Mouse (Mus musculus) kidney, postnatal 0 days (tissue): ENCODE measurements around the gene Trim46. TPM values are rescaled to one million over a fixed set of nuclear protein-coding genes. Genes with fewer than 3 reads are reported as not detected.

Experiments
- ATAC-seq: fragments of 200-750 bp; cut with Nextera tagmentation; replicated peaks from 2 replicates; pipeline ENCODE4 v1.8.0; 2017; ENCODE audit warnings: low read depth, moderate number of reproducible peaks, moderate TSS enrichment, moderate library complexity; ENCODE audit not compliant: low FRiP score
- DNase-seq: peaks from one replicate; pipeline ENCODE4 v3.0.0-alpha.2; 2016; ENCODE audit warnings: low spot score
- H3K27ac ChIP-seq: fragments of 300-500 bp; sonication (generic); 2 replicates; pipeline ENCODE4 v1.5.1; 2014; ENCODE audit warnings: mild to moderate bottlenecking
- H3K27me3 ChIP-seq: fragments of 300-500 bp; sonication (generic); 2 replicates; pipeline ENCODE4 v1.6.1; 2014; ENCODE audit warnings: low read length, mixed read lengths; ENCODE audit not compliant: insufficient read depth
- H3K36me3 ChIP-seq: fragments of 300-500 bp; sonication (generic); 2 replicates; pipeline ENCODE4 v1.6.1; 2014; ENCODE audit warnings: low read length, mixed read lengths; ENCODE audit not compliant: insufficient read depth
- H3K4me1 ChIP-seq: fragments of 300-500 bp; sonication (generic); replicated peaks from 2 replicates; pipeline ENCODE4 v1.6.1; 2014; ENCODE audit warnings: antibody characterized with exemption, low read length, mixed read lengths; ENCODE audit not compliant: insufficient read depth
- H3K4me2 ChIP-seq: fragments of 300-500 bp; sonication (generic); 2 replicates; pipeline ENCODE4 v1.6.1; 2014; ENCODE audit warnings: mild to moderate bottlenecking, low read length, moderate library complexity, mixed read lengths
- H3K4me3 ChIP-seq: fragments of 300-500 bp; sonication (generic); replicated peaks from 2 replicates; pipeline ENCODE4 v1.5.1; 2014; ENCODE audit warnings: low read depth, low read length
- H3K9ac ChIP-seq: fragments of 300-500 bp; sonication (generic); 2 replicates; pipeline ENCODE4 v1.6.1; 2014; ENCODE audit warnings: low read depth, low read length
- H3K9me3 ChIP-seq: fragments of 300-500 bp; sonication (generic); replicated peaks from 2 replicates; pipeline ENCODE4 v1.6.1; 2016; ENCODE audit warnings: low read length, inconsistent platforms, mixed read lengths
- CTCF ChIP-seq: IDR thresholded peaks from 2 replicates; pipeline ENCODE4 v1.5.1; 2016; ENCODE audit warnings: antibody characterized with exemption, low read depth, mild to moderate bottlenecking, moderate library complexity
- WGBS: fragments of 180-500 bp; shearing (Covaris S2); extraction: QIAGEN DNeasy Blood & Tissue Kit; methylation state at CpG from one replicate; pipeline ENCODE4 v1.1.7; 2014; 5-methylcytosine and 5-hydroxymethylcytosine counted together
- polyA plus RNA-seq: library from polyadenylated mRNA; unstranded; fragments of >200 nt; fragmentation: Nextera tagmentation; extraction: Ambion mirVana; gene quantifications from 2 replicates; pipeline ENCODE4 v1.2.1, GENCODE M21; 2015

The Trim46 gene
- polyA plus RNA-seq, 1 experiment from 2014 or later = 3.7 TPM

DNA sequence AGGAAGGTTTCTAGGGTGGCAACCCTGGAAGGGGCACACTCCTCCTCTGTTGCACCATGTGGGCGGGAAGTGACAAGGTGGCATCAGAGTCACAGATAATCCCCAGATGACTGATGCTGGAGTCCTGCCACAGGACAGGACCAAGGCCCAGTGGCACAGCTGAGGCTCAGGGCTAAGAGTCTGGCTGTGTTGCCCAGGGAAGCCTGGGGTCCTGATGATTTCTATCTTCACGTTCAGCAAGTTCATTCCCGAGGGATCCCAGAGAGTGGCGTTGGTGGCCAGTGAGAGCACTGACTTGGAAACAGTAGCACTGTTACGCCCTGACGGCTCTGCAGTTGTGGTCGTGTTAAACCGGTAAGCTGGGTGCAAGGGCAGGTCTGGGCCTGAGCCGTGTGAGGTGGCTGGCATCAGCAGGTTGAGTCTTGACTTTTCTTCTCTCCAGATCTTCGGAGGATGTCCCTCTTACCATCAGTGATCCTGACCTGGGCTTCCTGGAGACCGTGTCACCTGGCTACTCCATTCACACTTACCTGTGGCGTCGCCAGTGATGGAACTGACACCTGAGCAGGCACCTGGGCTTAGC lies 37.9 kb downstream of the Trim46 start:
- ATAC-seq = no peak
- H3K4me3 ChIP-seq = no peak overlapping the region
- peaks cover 44% of the 10 kb centered on the region for H3K36me3 ChIP-seq
- H3K4me1 ChIP-seq = peaks cover 10% of the 10 kb centered on the region; the same call in 1 of the 2 replicates
- no peaks in the 10 kb centered on the region for H3K27me3 ChIP-seq
- H3K4me2 ChIP-seq = no peak overlapping the region
- no peaks in the 10 kb centered on the region for H3K9me3 ChIP-seq
- H3K27ac ChIP-seq = no peak overlapping the region
- no peak overlapping the region for H3K9ac ChIP-seq
- 86% methylated on average over 13 of the region's 13 CpGs for WGBS
- no peak for TF ChIP-seq CTCF
- DNase-seq = no peak

DNA sequence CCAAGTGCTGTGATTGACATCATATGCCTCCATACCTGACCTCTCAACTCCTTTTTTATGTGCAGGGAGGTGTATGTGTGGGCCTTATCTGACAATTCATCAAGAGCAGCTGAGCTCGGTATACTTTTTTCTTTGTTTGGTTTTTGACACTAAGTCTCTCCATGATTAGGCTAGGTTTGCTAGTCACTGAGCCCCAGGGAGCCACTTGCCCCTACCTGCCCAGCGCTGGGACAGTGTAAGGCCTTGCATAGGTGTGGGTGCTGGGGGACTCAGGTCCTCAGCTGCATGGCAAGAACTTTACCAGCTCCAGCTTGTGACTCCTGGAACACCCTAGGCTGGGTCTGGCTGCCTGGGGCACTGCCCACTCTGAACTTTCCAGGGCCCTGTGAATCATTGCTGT lies 39.4 kb downstream of the Trim46 start:
- Histone ChIP-seq H3K4me1 (0 out of 2 replicates have a peak, but pooled peaks cover 4% of the 10 kb centered on the region), H3K9me3 (no peaks in the 10 kb centered on the region), H3K27ac (no peak overlapping the region), H3K4me2 (no peak overlapping the region), H3K9ac (no peak overlapping the region), H3K36me3 (peaks cover 44% of the 10 kb centered on the region), H3K4me3 (no peak overlapping the region), H3K27me3 (no peaks in the 10 kb centered on the region)
- no peak for DNase-seq
- WGBS = 79% methylated on average over 2 of the region's 2 CpGs
- TF ChIP-seq CTCF = no peak
- ATAC-seq = no peak

DNA sequence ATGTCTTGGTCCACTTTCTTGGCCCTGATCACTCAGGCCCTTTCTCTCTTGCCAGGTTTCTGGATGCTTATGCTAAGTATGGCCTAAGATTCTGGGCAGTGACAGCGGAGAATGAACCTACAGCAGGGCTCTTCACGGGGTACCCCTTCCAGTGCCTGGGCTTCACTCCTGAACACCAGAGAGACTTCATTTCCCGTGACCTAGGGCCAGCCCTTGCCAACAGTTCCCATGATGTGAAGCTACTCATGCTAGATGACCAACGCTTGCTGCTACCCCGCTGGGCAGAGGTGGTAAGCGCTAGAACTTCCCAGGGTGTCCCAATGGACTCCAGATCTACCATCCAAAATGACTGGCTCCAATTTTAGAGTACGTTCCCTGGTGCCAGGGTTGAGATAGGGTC lies 40.0 kb downstream of the Trim46 start:
- no peak for ATAC-seq
- H3K36me3 ChIP-seq = peaks cover 44% of the 10 kb centered on the region
- WGBS = 89% methylated on average over 7 of the region's 7 CpGs

DNA sequence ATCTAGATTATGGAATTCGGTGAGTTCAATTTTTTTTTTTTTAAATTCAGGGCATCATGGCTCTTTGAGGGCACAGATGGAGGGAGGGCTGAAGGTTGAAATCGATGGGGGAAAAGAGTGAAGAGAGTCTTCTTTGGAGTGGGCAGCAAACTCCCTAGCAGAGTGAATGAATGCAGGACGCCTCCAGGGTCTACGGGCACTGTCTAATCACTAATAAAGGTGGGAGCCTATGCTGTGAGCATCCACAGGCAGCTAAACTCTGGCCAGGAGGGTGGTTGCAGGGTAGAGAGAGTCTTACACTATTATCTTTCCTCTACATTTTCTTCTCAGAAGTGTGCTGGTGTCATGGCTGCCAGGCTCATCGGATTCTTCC lies 43.0 kb downstream of the Trim46 start:
- Histone ChIP-seq H3K27me3 (no peaks in the 10 kb centered on the region), H3K4me3 (peak overlapping the region; percentile 45), H3K9ac (peak overlapping the region; percentile 52), H3K36me3 (peaks cover 25% of the 10 kb centered on the region), H3K9me3 (no peaks in the 10 kb centered on the region), H3K4me2 (peak overlapping the region; percentile 70), H3K4me1 (0 out of 2 replicates have a peak, but pooled peaks cover 4% of the 10 kb centered on the region), H3K27ac (no peak overlapping the region)
- no peak for DNase-seq
- 42% methylated on average over 5 of the region's 5 CpGs for WGBS
- ATAC-seq = no peak; the same call in 1 of the 2 replicates
- no peak for TF ChIP-seq CTCF

More for the DNA sequence above, 40.0 kb downstream of the Trim46 start:
- Histone ChIP-seq H3K9ac (no peak overlapping the region), H3K4me1 (0 out of 2 replicates have a peak, but pooled peaks cover 4% of the 10 kb centered on the region), H3K9me3 (no peaks in the 10 kb centered on the region), H3K4me2 (no peak overlapping the region), H3K4me3 (no peak overlapping the region), H3K27me3 (no peaks in the 10 kb centered on the region), H3K27ac (no peak overlapping the region)
- no peak for TF ChIP-seq CTCF
- no peak for DNase-seq

DNA sequence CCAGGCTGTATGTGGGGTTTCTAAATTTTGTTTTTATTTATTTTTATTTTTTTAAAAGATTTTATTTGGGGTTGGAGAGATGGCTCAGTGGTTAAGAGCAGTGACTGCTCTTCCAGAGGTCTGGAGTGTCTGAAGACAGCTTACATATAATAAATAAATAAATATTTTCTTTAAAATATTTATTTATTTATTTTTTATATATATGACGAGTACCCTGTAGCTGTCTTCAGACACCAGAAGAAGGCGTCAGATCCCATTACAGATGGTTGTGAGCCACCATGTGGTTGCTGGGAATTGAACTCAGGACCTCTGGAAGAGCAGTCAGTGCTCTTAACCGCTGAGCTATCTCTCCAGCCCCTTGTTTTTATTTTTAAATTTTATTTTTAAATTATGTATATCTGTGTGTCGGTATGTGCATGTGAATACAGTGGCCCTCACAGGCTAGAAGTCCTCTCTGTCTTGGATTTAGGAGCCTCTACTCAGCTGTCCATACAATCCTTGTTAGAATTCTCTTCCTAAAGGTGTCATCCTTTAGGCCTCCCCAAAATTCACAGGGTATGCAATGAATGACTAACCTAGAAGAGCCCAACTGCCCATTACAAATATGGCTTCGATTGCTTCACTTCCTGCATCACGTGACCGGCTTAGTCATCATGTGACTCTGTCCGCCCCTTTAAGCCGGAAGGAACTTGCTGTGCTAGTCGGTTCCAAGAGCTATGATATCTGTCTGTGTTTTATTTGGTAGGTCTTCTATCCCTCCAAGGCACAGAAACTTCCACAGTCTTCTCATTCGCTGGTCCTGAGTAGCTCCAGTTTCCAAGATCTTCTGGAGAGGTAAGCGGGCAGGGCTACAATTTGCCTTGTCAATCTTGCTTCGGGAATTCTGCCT lies 43.6 kb downstream of the Trim46 start, which contains the start of gene Gba:
TSS of gene Gba (plus strand) at position 676 of the 889 bp plus-strand sequence.
- TF ChIP-seq CTCF = no peak
- H3K27me3 ChIP-seq = no peaks in the 10 kb centered on the region
- H3K9me3 ChIP-seq = no peaks in the 10 kb centered on the region
- 0 out of 2 replicates have a peak, but pooled peaks cover 4% of the 10 kb centered on the region for H3K4me1 ChIP-seq
- DNase-seq = peak; percentile 95
- H3K4me3 ChIP-seq = peak within 1 kb of the TSS; percentile 45
- 26% methylated on average over 13 of the region's 13 CpGs for WGBS
- H3K9ac ChIP-seq = peak within 1 kb of the TSS; percentile 52
- ATAC-seq = peak; percentile 87
- H3K4me2 ChIP-seq = peak within 1 kb of the TSS; percentile 70
- no peak within 1 kb of the TSS for H3K27ac ChIP-seq
- H3K36me3 ChIP-seq = peaks cover 19% of the 10 kb centered on the region

DNA sequence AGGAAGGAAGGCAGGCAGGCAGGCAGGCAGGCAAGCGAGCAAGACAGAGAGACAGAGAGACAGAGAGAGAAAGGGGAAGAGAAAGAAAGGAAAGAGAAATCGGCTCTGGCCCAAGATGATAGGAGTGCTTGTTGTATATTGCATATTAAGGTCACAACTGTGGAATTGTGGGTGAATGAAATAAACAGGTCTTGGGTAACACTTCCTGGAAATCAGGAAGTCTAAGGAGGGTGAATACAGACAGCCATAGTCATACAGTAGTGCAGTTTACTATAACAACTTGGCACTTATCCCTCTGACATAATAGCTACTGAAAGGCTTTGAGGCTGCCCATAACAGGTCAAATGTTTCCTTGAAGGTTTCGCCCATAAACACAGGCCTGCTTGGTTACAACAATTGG lies 46.3 kb downstream of the Trim46 start:
- Histone ChIP-seq H3K4me1 (peaks cover 12% of the 10 kb centered on the region), H3K4me2 (no peak overlapping the region), H3K36me3 (no peaks in the 10 kb centered on the region), H3K9ac (no peak overlapping the region), H3K27ac (no peak overlapping the region), H3K4me3 (no peak overlapping the region), H3K27me3 (no peaks in the 10 kb centered on the region), H3K9me3 (no peaks in the 10 kb centered on the region)
- no peak for ATAC-seq
- WGBS = 74% methylated on average over 3 of the region's 3 CpGs
- TF ChIP-seq CTCF = no peak
- DNase-seq = no peak
